ENCODE assay signal across 8 mouse cellular contexts in genomic region chr1:167929729-167930341, GRCm38 (mm10).
DNase-seq lines count a peak whose midpoint lies in the region; ATAC-seq and TF ChIP-seq lines count a peak whose summit lies in the region.

No protein-coding gene starts in this region.

- peak overlapping the region; percentile 65 for H3K27ac ChIP-seq in forebrain, embryonic 10.5 days
- no peak overlapping the region for H3K27ac ChIP-seq in hindbrain, postnatal 0 days
- no peak overlapping the region for H3K27ac ChIP-seq in liver, embryonic 15.5 days (replicated peaks)
- no peak overlapping the region for H3K27ac ChIP-seq in olfactory bulb, adult 2 months (ENCODE audit: insufficient read depth, low read depth, low read length)

- H3K4me3 ChIP-seq in forebrain, embryonic 10.5 days: peak overlapping the region; percentile 50
- H3K4me3 ChIP-seq in hindbrain, postnatal 0 days (ENCODE audit: low read length): peak overlapping the region; percentile 33
- H3K4me3 ChIP-seq in liver, embryonic 15.5 days (replicated peaks): no peak overlapping the region
- H3K4me3 ChIP-seq in olfactory bulb, adult 2 months (ENCODE audit: insufficient read depth, low read depth, low read length): peak overlapping the region; percentile 32

- peak; percentile 69 for ATAC-seq in hindbrain, postnatal 0 days
- ATAC-seq in liver, embryonic 15.5 days (ENCODE audit: insufficient read depth): no peak

- TF ChIP-seq CTCF in hindbrain, postnatal 0 days (IDR thresholded peaks at IDR 0.05; ENCODE audit: low read depth): peak; percentile 77
- TF ChIP-seq CTCF in olfactory bulb, adult 2 months (IDR thresholded peaks at IDR 0.05; ENCODE audit: insufficient read depth, low read depth, low read length): peak; percentile 35; the same call in 1 of the 2 replicates

- peak; percentile 47 for DNase-seq in testis, postnatal 10 days (ENCODE audit: low spot score)
- no peak for DNase-seq in testis, postnatal 14 days (ENCODE audit: low spot score)
- DNase-seq in forebrain, embryonic 10.5 days (ENCODE audit: extremely low spot score, low spot score): peak; percentile 57
- DNase-seq in hindbrain, postnatal 0 days (ENCODE audit: low spot score): peak; percentile 80
- no peak for DNase-seq in layer of hippocampus, postnatal 25 days (ENCODE audit: extremely low spot score in 1 of 2, low spot score in 1 of 2)
- no peak for DNase-seq in right cerebral cortex, postnatal 36 days (ENCODE audit: low spot score in 2 of 2)

- no peaks in the 10 kb centered on the region for H3K9me3 ChIP-seq in forebrain, embryonic 10.5 days
- no peaks in the 10 kb centered on the region for H3K9me3 ChIP-seq in hindbrain, postnatal 0 days (ENCODE audit: low read length)
- H3K9me3 ChIP-seq in liver, embryonic 15.5 days (replicated peaks): no peaks in the 10 kb centered on the region

- 2% methylated on average over 28 of the region's 28 CpGs for WGBS in forebrain, embryonic 10.5 days
- under 1% methylated on average over 28 of the region's 28 CpGs for WGBS in hindbrain, postnatal 0 days
- WGBS in liver, embryonic 15.5 days (ENCODE audit: insufficient replicate concordance): 2% methylated on average over 28 of the region's 28 CpGs
- 3% methylated on average over 28 of the region's 28 CpGs for WGBS in olfactory bulb, adult 2 months

- H3K36me3 ChIP-seq in forebrain, embryonic 10.5 days (replicated peaks): no peaks in the 10 kb centered on the region
- H3K36me3 ChIP-seq in hindbrain, postnatal 0 days (ENCODE audit: insufficient read depth, low read length): no peaks in the 10 kb centered on the region
- no peaks in the 10 kb centered on the region for H3K36me3 ChIP-seq in liver, embryonic 15.5 days (replicated peaks)

- H3K4me1 ChIP-seq in forebrain, embryonic 10.5 days: peaks cover 27% of the 10 kb centered on the region
- peaks cover 5% of the 10 kb centered on the region; the same call in 1 of the 2 replicates for H3K4me1 ChIP-seq in hindbrain, postnatal 0 days (ENCODE audit: insufficient read depth, low read length)
- no peaks in the 10 kb centered on the region for H3K4me1 ChIP-seq in liver, embryonic 15.5 days (replicated peaks)
- H3K4me1 ChIP-seq in olfactory bulb, adult 2 months (ENCODE audit: control insufficient read depth, insufficient read depth, low read length): peaks cover 19% of the 10 kb centered on the region

- no peak for TF ChIP-seq POLR2A in olfactory bulb, adult 2 months (IDR thresholded peaks at IDR 0.05; ENCODE audit: insufficient read depth, low read depth, low read length)

- H3K4me2 ChIP-seq in hindbrain, postnatal 0 days (ENCODE audit: low read depth, low read length): peak overlapping the region; percentile 66
- peak overlapping the region; percentile 46 for H3K4me2 ChIP-seq in liver, embryonic 15.5 days

- 0 out of 2 replicates have a peak overlapping the region, but pooled peaks have one; percentile 17 for H3K9ac ChIP-seq in hindbrain, postnatal 0 days (replicated peaks; ENCODE audit: low read length)
- no peak overlapping the region for H3K9ac ChIP-seq in liver, embryonic 15.5 days

- peaks cover 44% of the 10 kb centered on the region for H3K27me3 ChIP-seq in forebrain, embryonic 10.5 days (ENCODE audit: poor library complexity, severe bottlenecking)
- H3K27me3 ChIP-seq in hindbrain, postnatal 0 days (ENCODE audit: insufficient read depth, low read length): no peaks in the 10 kb centered on the region
- H3K27me3 ChIP-seq in liver, embryonic 15.5 days: peaks cover 16% of the 10 kb centered on the region

Comparison
In these comparisons a context has a peak if more than half of its experiments do, and no peak if none do; other contexts are left out.
1. DNase-seq: peak in testis, postnatal 10 days (single experiment), forebrain, embryonic 10.5 days (single experiment) and hindbrain, postnatal 0 days (single experiment); none in testis, postnatal 14 days (single experiment), layer of hippocampus, postnatal 25 days (0 of 2) and right cerebral cortex, postnatal 36 days (0 of 2).